Mouse (Mus musculus): ENCODE measurements around the gene Hmgcs2. TPM values are rescaled to one million over a fixed set of nuclear protein-coding genes. Genes with fewer than 3 reads are reported as not detected.

The Hmgcs2 gene
- total and polyA plus RNA-seq, 3 experiments: 0.12 to 0.81 TPM; not detected in 1

GRCm38 (mm10) chr3:98322209-98322608, 42.0 kb downstream of the Hmgcs2 start:
- H3K36me3 ChIP-seq (ENCODE audit: control insufficient read depth in 1 of 2, insufficient read depth in 2 of 2, low read length in 2 of 2): peaks cover 0 to 24% of the 10 kb centered on the region in 2 experiments; a peak in 2 of 4 replicates
- no peaks in the 10 kb centered on the region for H3K27me3 ChIP-seq (ENCODE audit: control insufficient read depth in 1 of 2, insufficient read depth in 2 of 2, low read length in 2 of 2)

GRCm38 (mm10) chr3:98324235-98324634, 44.0 kb downstream of the Hmgcs2 start:
- H3K27ac ChIP-seq (ENCODE audit: control insufficient read depth, low read depth, low read length): no peak overlapping the region
- H3K4me3 ChIP-seq (ENCODE audit: control insufficient read depth in 1 of 2, insufficient read depth in 1 of 2, low read depth in 2 of 2, low read length in 2 of 2): no peak overlapping the region
- DNase-seq (ENCODE audit: low read depth, low spot score): no peak
- H3K4me1 ChIP-seq (ENCODE audit: control insufficient read depth in 1 of 2, insufficient read depth in 2 of 2, low read length in 2 of 2): no peaks in the 10 kb centered on the region
- no peaks in the 10 kb centered on the region for H3K27me3 ChIP-seq (ENCODE audit: control insufficient read depth in 1 of 2, insufficient read depth in 2 of 2, low read length in 2 of 2)
- H3K9ac ChIP-seq (ENCODE audit: control insufficient read depth, low read depth, low read length, poor library complexity, severe bottlenecking): no peak overlapping the region
- TF ChIP-seq ZC3H11A (IDR thresholded peaks at IDR 0.05; ENCODE audit: low read depth, low read length) (no peak), USF1 (IDR thresholded peaks at IDR 0.05; ENCODE audit: low read depth, low read length) (no peak), EP300 (IDR thresholded peaks at IDR 0.05; ENCODE audit: low read depth in 1 of 2, low read length in 2 of 2) (no peak), RAD21 (IDR thresholded peaks at IDR 0.05; ENCODE audit: low read depth, low read length) (no peak), ELF1 (IDR thresholded peaks at IDR 0.05; ENCODE audit: low read depth, low read length) (no peak), KAT2A (conservative IDR thresholded peaks at IDR 0.05; ENCODE audit: low read depth, low read length) (no peak), NELFE (IDR thresholded peaks at IDR 0.05; ENCODE audit: low read depth, low read length) (no peak), UBTF (IDR thresholded peaks at IDR 0.05; ENCODE audit: borderline replicate concordance, insufficient read depth, low read depth, low read length) (no peak), E2F4 (IDR thresholded peaks at IDR 0.05; ENCODE audit: borderline replicate concordance, low read depth, low read length) (no peak), ZMIZ1 (IDR thresholded peaks at IDR 0.05; ENCODE audit: low read depth, low read length) (no peak), POLR2AphosphoS5 (IDR thresholded peaks at IDR 0.05; ENCODE audit: borderline replicate concordance, low read depth, low read length) (no peak), MAZ (IDR thresholded peaks at IDR 0.05; ENCODE audit: low read depth, low read length) (no peak), MEF2A (IDR thresholded peaks at IDR 0.05; ENCODE audit: extremely low read depth, insufficient replicate concordance, low read depth, low read length, poor library complexity, severe bottlenecking) (no peak), GABPA (IDR thresholded peaks at IDR 0.05; ENCODE audit: low read depth, low read length) (no peak), ETS1 (IDR thresholded peaks at IDR 0.05; ENCODE audit: low read depth, low read length) (no peak), NRF1 (IDR thresholded peaks at IDR 0.05; ENCODE audit: insufficient read depth, low read depth, low read length, poor library complexity, severe bottlenecking) (no peak), GATA1 (IDR thresholded peaks at IDR 0.05; ENCODE audit: low read depth, low read length) (no peak)
- no peaks in the 10 kb centered on the region for H3K9me3 ChIP-seq (replicated peaks; ENCODE audit: insufficient read depth, low read length)
- H3K36me3 ChIP-seq (ENCODE audit: control insufficient read depth in 1 of 2, insufficient read depth in 2 of 2, low read length in 2 of 2): peaks cover 0 to 31% of the 10 kb centered on the region in 2 experiments; a peak in 2 of 4 replicates
- no peaks in the 10 kb centered on the region for H3K79me2 ChIP-seq (ENCODE audit: control insufficient read depth, insufficient read depth, low read length, poor library complexity)

More at GRCm38 (mm10) chr3:98322209-98322608, 42.0 kb downstream of the Hmgcs2 start:
- no peaks in the 10 kb centered on the region for H3K79me2 ChIP-seq (ENCODE audit: control insufficient read depth, insufficient read depth, low read length, poor library complexity)
- H3K9ac ChIP-seq (ENCODE audit: control insufficient read depth, low read depth, low read length, poor library complexity, severe bottlenecking): no peak overlapping the region
- no peak for DNase-seq (ENCODE audit: low read depth, low spot score)
- TF ChIP-seq ETS1 (IDR thresholded peaks at IDR 0.05; ENCODE audit: low read depth, low read length): no peak
- TF ChIP-seq BHLHE40 (IDR thresholded peaks at IDR 0.05; ENCODE audit: borderline replicate concordance, low read depth, low read length): no peak
- TF ChIP-seq MEF2A (IDR thresholded peaks at IDR 0.05; ENCODE audit: extremely low read depth, insufficient replicate concordance, low read depth, low read length, poor library complexity, severe bottlenecking): no peak
- no peak for TF ChIP-seq MAZ (IDR thresholded peaks at IDR 0.05; ENCODE audit: low read depth, low read length)
- no peak for TF ChIP-seq SIN3A (IDR thresholded peaks at IDR 0.05; ENCODE audit: low read length)
- H3K4me3 ChIP-seq (ENCODE audit: control insufficient read depth in 1 of 2, insufficient read depth in 1 of 2, low read depth in 2 of 2, low read length in 2 of 2): no peak overlapping the region
- no peaks in the 10 kb centered on the region for H3K9me3 ChIP-seq (replicated peaks; ENCODE audit: insufficient read depth, low read length)
- no peak overlapping the region for H3K27ac ChIP-seq (ENCODE audit: control insufficient read depth, low read depth, low read length)
- H3K4me1 ChIP-seq (ENCODE audit: control insufficient read depth in 1 of 2, insufficient read depth in 2 of 2, low read length in 2 of 2): no peaks in the 10 kb centered on the region

Data from MEL (cell line).